Mouse (Mus musculus): ENCODE measurements around the gene Usp1. TPM values are rescaled to one million over a fixed set of nuclear protein-coding genes. Genes with fewer than 3 reads are reported as not detected.
A peak's percentile ranks its signal among the peaks of the same experiment; 100 is the strongest.

Gene Usp1
- polyA plus RNA-seq (2016; fragmentation: Nextera tagmentation; extraction: Ambion mirVana): 56.0 and 65.6 TPM in 2 replicates

DNA sequence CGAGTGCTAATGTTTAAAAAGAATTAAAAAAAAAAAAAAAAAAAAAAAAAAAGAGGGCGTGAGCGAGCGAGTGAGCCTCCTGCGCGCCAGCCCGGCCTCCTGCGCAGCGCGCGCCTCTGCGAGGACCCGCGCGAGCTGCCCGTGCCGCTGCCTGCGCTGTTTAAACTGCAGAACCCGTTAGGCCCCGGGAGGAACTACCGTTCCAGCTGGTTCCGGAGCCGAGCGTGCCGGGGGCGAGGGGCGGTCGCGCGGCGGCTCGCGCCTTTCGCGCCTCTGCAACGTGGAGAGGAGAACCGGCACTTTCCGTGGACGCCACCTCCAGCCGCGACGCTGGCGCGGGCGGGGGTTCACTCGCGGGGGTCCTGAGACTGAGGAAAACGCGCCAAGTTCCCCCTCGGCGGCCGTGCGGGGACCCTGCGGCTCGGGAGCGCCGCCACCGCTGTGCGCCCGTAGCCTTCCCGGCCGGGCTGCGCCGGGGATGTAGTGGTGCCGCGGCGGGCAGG is at the start of gene Usp1:
Gene Usp1, plus strand, starts transcription at position 243 of the 503 bp plus-strand sequence.
- WGBS: under 1% methylated on average over 67 of the region's 67 CpGs
- Histone ChIP-seq H3K9ac (peak within 1 kb of the TSS; percentile 89), H3K36me3 (no peaks in the 10 kb centered on the region), H3K27me3 (replicated peaks) (no peaks in the 10 kb centered on the region), H3K4me3 (peak within 1 kb of the TSS; percentile 71), H3K4me1 (replicated peaks) (peaks cover 13% of the 10 kb centered on the region), H3K4me2 (peak within 1 kb of the TSS; percentile 92), H3K27ac (ENCODE audit: poor library complexity, severe bottlenecking) (peak within 1 kb of the TSS; percentile 99), H3K9me3 (replicated peaks) (no peaks in the 10 kb centered on the region)
- ATAC-seq (ENCODE audit: insufficient number of reproducible peaks, low FRiP score): peak; percentile 50

DNA sequence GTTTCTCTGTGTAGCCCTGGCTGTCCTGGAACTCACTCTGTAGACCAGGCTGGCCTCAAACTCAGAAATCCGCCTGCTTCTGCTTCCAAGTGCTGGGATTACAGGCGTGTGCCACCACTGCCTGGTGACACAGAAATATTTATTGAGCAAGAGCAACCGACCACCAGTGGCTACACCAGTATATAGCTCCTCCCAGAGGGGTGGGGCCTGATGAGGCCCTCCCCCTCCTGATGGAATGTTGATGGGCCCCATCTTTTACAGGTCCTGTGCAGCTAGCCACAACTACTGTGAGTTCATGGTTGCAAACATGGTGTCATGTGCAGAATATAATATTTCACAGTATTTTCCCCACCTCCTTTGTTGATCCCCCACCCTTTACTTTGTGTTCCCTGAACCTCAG is 40.9 kb upstream of the Usp1 start:
- 64% methylated on average over 3 of the region's 3 CpGs for WGBS

DNA sequence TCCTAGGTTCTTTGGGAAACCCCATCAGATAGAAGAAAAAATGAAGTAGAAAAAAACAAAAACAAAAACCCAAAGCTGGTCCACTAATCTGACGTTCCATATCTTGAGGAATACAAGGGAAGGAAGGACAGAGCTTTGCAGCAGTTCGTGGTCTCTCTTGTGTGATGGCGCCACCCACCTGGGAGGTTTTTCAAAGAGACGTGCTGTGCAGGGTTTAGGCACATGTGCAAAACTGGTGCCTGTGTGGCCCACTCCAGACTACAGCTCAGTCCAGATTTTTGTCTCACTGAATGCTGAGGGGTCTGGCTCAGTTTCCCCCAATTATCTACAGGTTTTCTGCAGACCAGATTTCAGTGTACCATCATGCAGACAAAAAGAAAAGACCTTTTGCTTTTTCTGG is 37.2 kb upstream of the Usp1 start:
- 0 out of 2 replicates have a peak, but pooled peaks cover 3% of the 10 kb centered on the region for H3K27me3 ChIP-seq (replicated peaks)
- H3K27ac ChIP-seq (ENCODE audit: poor library complexity, severe bottlenecking): no peak overlapping the region
- no peaks in the 10 kb centered on the region for H3K9me3 ChIP-seq (replicated peaks)
- no peaks in the 10 kb centered on the region for H3K4me1 ChIP-seq (replicated peaks)
- 68% methylated on average over 4 of the region's 4 CpGs for WGBS
- no peak for ATAC-seq (ENCODE audit: insufficient number of reproducible peaks, low FRiP score)
- H3K4me3 ChIP-seq: no peak overlapping the region
- no peak overlapping the region for H3K9ac ChIP-seq
- no peaks in the 10 kb centered on the region for H3K36me3 ChIP-seq
- no peak overlapping the region for H3K4me2 ChIP-seq

More for the DNA sequence above, 40.9 kb upstream of the Usp1 start:
- H3K4me2 ChIP-seq: no peak overlapping the region
- H3K4me3 ChIP-seq: no peak overlapping the region
- H3K36me3 ChIP-seq: no peaks in the 10 kb centered on the region
- no peaks in the 10 kb centered on the region for H3K4me1 ChIP-seq (replicated peaks)
- H3K9ac ChIP-seq: no peak overlapping the region
- H3K27me3 ChIP-seq (replicated peaks): no peaks in the 10 kb centered on the region
- no peak overlapping the region for H3K27ac ChIP-seq (ENCODE audit: poor library complexity, severe bottlenecking)
- no peak for ATAC-seq (ENCODE audit: insufficient number of reproducible peaks, low FRiP score)
- no peaks in the 10 kb centered on the region for H3K9me3 ChIP-seq (replicated peaks)

DNA sequence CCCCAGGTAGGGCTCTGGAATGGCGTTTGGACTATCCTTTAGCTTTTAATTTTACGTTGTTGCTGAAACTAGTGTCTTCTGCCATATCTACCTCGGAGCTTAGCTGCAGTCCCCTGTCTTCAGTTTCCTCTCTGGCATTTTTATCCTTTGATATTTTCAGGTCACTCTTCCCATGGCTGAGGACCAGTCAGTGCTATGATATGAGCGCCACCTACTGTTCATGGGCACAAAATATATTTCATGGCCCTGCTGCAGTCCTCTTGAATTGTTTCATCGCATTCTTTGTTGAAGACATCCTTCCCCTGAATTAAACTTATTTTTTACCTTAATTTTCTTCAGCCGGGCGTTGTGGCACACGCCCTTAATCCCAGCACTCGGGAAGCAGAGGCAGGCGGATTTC is 36.5 kb upstream of the Usp1 start:
- Histone ChIP-seq H3K9me3 (replicated peaks) (no peaks in the 10 kb centered on the region), H3K4me1 (replicated peaks) (no peaks in the 10 kb centered on the region), H3K36me3 (no peaks in the 10 kb centered on the region), H3K27ac (ENCODE audit: poor library complexity, severe bottlenecking) (no peak overlapping the region), H3K4me3 (no peak overlapping the region), H3K27me3 (replicated peaks) (0 out of 2 replicates have a peak, but pooled peaks cover 3% of the 10 kb centered on the region), H3K4me2 (no peak overlapping the region), H3K9ac (no peak overlapping the region)
- WGBS: 18% methylated on average over 10 of the region's 10 CpGs
- no peak for ATAC-seq (ENCODE audit: insufficient number of reproducible peaks, low FRiP score)

DNA sequence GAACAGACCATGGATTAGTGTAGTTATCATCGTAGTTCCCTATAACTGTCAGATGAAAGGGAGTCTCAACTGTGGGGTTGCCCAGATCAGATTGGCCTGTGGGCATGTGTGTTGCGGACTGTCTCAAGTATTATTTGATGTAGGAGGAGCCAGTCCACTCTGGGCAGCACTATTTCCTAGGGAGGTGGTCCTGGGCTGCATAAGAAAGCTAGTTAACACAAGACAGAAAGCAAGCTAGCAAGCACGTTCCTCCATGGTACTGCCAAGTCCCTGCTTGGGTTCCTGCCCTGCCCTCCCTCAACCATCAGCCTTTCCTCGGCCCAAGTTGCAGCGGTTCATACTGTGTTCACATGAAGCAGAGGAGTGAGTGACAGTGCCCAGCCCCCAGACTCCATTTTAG is 13.4 kb upstream of the Usp1 start:
- H3K4me3 ChIP-seq: no peak overlapping the region
- H3K9me3 ChIP-seq (replicated peaks): 0 out of 2 replicates have a peak, but pooled peaks cover 4% of the 10 kb centered on the region
- no peaks in the 10 kb centered on the region for H3K27me3 ChIP-seq (replicated peaks)
- WGBS: 81% methylated on average over 5 of the region's 5 CpGs
- H3K4me1 ChIP-seq (replicated peaks): no peaks in the 10 kb centered on the region
- H3K9ac ChIP-seq: no peak overlapping the region
- no peak for ATAC-seq (ENCODE audit: insufficient number of reproducible peaks, low FRiP score)
- no peak overlapping the region for H3K27ac ChIP-seq (ENCODE audit: poor library complexity, severe bottlenecking)
- no peak overlapping the region for H3K4me2 ChIP-seq
- no peaks in the 10 kb centered on the region for H3K36me3 ChIP-seq

DNA sequence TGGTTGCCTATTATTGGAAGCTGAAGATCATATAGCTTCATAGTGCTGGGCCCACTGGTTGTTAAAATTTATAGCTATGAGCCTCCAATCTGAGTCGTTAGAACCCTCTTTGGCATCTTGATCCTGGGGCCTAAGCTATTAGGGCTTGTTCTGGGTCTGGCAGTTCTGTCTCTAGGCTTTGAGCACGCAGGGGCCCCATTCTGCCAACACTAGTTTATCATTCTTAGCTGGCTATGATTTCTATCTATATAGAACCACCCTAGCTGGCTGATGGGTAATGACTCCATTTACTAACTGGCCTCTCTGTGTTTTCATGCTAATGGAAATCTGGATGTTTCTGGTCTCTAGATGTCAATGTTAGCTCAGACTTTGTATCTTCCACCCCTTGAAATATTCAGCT is 5.9 kb upstream of the Usp1 start:
- H3K9me3 ChIP-seq (replicated peaks): no peaks in the 10 kb centered on the region
- H3K9ac ChIP-seq: no peak overlapping the region
- no peaks in the 10 kb centered on the region for H3K27me3 ChIP-seq (replicated peaks)
- no peak overlapping the region for H3K4me3 ChIP-seq
- H3K36me3 ChIP-seq: no peaks in the 10 kb centered on the region
- H3K4me1 ChIP-seq (replicated peaks): 0 out of 2 replicates have a peak, but pooled peaks cover 4% of the 10 kb centered on the region
- H3K27ac ChIP-seq (ENCODE audit: poor library complexity, severe bottlenecking): no peak overlapping the region
- H3K4me2 ChIP-seq: no peak overlapping the region
- ATAC-seq (ENCODE audit: insufficient number of reproducible peaks, low FRiP score): no peak
- 81% methylated on average over 2 of the region's 2 CpGs for WGBS

DNA sequence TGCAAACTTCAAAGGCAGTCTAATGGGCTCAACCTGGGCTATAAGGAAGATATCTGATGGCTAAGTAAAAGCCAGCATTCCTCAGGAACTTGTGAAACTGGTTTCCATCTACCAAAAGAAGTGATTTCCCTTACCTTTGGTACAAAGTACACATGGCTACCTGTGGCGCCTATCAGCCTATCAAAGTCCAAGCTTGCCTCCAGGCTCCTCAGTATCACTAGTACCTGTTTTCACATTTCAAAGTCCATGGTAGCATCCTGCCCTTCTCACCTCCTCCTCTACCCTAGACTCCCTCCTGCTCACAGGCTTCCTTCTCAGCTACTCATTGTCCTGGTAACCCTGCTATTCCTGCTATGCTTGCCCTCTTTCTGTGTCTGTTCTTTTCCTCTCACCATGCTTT is 5.4 kb upstream of the Usp1 start:
- ATAC-seq (ENCODE audit: insufficient number of reproducible peaks, low FRiP score): no peak
- Histone ChIP-seq H3K27me3 (replicated peaks) (no peaks in the 10 kb centered on the region), H3K4me2 (no peak overlapping the region), H3K4me1 (replicated peaks) (0 out of 2 replicates have a peak, but pooled peaks cover 4% of the 10 kb centered on the region), H3K9ac (no peak overlapping the region), H3K36me3 (no peaks in the 10 kb centered on the region), H3K9me3 (replicated peaks) (no peaks in the 10 kb centered on the region), H3K27ac (ENCODE audit: poor library complexity, severe bottlenecking) (no peak overlapping the region), H3K4me3 (no peak overlapping the region)
- WGBS: 74% methylated on average over 1 of the region's 1 CpGs

DNA sequence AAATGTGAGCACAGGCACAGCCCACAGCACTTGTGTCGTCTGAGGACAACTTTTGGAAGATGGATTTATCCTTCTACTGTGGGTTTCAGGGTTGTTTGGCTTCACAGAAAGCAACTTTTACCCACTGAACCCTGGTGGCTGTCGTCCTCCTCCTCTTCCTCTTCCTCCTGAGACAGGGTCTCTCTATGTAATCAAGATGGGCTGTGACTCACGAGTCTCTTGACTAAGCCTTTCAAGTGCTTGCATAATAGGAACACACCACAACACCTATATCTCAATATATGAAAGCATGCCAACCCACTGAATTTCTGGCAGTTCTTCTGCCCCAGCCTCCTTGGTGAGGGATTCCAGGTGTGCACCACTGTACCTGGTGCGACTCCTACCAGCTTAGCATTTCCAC is 2.7 kb upstream of the Usp1 start:
- H3K36me3 ChIP-seq: no peaks in the 10 kb centered on the region
- H3K9ac ChIP-seq: no peak overlapping the region
- H3K27me3 ChIP-seq (replicated peaks): no peaks in the 10 kb centered on the region
- H3K4me3 ChIP-seq: no peak overlapping the region
- no peak overlapping the region for H3K4me2 ChIP-seq
- H3K4me1 ChIP-seq (replicated peaks): peaks cover 12% of the 10 kb centered on the region
- WGBS: 78% methylated on average over 4 of the region's 4 CpGs
- ATAC-seq (ENCODE audit: insufficient number of reproducible peaks, low FRiP score): no peak
- no peak overlapping the region for H3K27ac ChIP-seq (ENCODE audit: poor library complexity, severe bottlenecking)
- no peaks in the 10 kb centered on the region for H3K9me3 ChIP-seq (replicated peaks)

DNA sequence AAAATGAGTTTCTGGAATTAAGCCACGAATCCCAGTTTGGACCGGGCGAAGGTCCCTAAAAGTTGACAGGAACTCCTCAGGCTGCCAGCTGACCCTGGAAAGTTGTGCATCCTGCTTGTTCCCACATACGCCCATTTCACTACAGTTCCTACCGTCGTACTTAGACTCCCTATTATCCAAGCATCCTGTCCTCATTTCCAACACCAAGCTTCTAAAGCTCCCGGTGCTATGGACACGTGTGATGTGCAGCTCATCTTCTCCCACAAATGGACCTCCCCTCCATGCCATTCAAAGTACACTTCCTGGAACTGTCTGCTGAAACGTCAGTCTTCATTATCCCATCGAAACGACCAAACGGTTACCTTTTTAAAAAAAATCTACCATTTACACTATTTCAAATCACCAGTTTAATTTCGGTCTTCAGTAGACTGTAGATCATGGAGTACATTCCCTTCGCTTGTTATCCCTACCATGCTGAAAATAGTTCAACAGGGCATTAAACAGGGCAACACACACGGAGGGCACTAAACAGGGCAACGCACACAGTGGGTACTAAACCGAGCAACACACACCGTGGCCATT is 1.5 kb upstream of the Usp1 start:
- no peak for ATAC-seq (ENCODE audit: insufficient number of reproducible peaks, low FRiP score)
- 14% methylated on average over 18 of the region's 18 CpGs for WGBS
- Histone ChIP-seq H3K36me3 (no peaks in the 10 kb centered on the region), H3K9me3 (replicated peaks) (no peaks in the 10 kb centered on the region), H3K4me3 (peak overlapping the region; percentile 71), H3K4me1 (replicated peaks) (peaks cover 13% of the 10 kb centered on the region), H3K4me2 (peak overlapping the region; percentile 92), H3K27me3 (replicated peaks) (no peaks in the 10 kb centered on the region), H3K9ac (peak overlapping the region; percentile 89), H3K27ac (ENCODE audit: poor library complexity, severe bottlenecking) (peak overlapping the region; percentile 92)

DNA sequence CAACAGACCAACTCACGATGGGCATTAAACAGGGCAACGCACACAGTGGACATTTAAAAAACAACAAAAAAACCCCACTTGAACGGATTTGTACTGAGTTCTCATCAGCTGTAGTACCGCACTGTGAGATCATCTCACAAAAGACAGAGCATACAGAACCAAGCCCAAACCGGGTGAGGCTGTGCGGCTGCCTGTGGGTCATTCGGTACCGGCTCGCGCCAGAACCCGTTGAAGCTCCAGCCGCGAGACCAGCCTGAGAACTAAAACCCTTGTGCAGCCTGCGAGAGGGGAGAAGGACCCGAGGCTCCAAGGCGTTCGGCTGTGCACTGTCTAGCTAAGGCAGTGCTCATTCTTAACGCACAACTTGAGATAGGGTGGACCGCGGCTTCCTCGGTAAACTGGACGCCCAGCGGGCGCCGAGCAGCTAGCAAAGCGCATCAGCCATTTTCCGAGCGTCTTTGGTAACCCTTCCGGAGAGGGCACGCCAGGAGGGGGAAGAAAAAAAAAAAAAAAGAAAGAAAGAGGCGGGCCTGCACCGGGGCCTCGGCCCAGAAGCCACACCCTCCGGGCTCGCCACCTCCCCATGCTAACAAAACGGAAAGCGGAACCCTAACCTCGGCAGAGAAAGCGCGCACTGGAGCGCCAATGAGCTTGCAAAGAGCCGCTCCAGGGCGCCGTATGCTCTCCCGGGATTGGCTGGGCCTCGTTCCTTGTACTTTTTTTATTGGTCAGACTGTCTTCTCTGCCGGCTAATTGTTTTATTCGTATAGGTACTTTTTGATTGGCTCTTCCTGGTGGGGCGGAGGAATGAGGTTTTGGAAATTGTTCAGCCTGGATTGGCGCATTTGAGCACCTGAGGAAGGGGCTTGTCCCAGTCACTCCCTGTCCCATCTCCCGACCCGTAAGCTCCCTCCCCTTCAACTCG is 705 bp upstream of the Usp1 start:
- Histone ChIP-seq H3K27me3 (replicated peaks) (no peaks in the 10 kb centered on the region), H3K4me3 (peak overlapping the region; percentile 71), H3K27ac (ENCODE audit: poor library complexity, severe bottlenecking) (peak overlapping the region; percentile 99), H3K4me1 (replicated peaks) (peaks cover 13% of the 10 kb centered on the region), H3K9me3 (replicated peaks) (no peaks in the 10 kb centered on the region), H3K4me2 (peak overlapping the region; percentile 92), H3K9ac (peak overlapping the region; percentile 89), H3K36me3 (no peaks in the 10 kb centered on the region)
- ATAC-seq (ENCODE audit: insufficient number of reproducible peaks, low FRiP score): peak; percentile 95
- WGBS: under 1% methylated on average over 53 of the region's 53 CpGs

Measured in heart, embryonic 12.5 days (tissue).